Mouse (Mus musculus) forebrain, postnatal 0 days (tissue): ENCODE data around the gene Cbl. TPM values are rescaled to one million over a fixed set of nuclear protein-coding genes. Genes with fewer than 3 reads are reported as not detected.

Experiments used
- ATAC-seq: fragments of 200-750 bp; cut with Nextera tagmentation; 2 replicates; pipeline ENCODE4 v1.8.0; 2017; ENCODE audit warnings: mild to moderate bottlenecking, moderate library complexity
- DNase-seq: peaks from one replicate; pipeline ENCODE4 v3.0.0-alpha.2; 2015
- H3K27ac ChIP-seq: fragments of 300-500 bp; sonication (generic); 2 replicates; pipeline ENCODE4 v1.5.1; 2014; ENCODE audit warnings: low read depth, mild to moderate bottlenecking, antibody characterized with exemption, low read length, moderate library complexity, mixed read lengths
- H3K27me3 ChIP-seq: fragments of 300-500 bp; sonication (generic); 2 replicates; pipeline ENCODE4 v1.6.1; 2014; ENCODE audit warnings: mild to moderate bottlenecking, low read length, mixed read lengths; ENCODE audit not compliant: insufficient read depth
- H3K36me3 ChIP-seq: fragments of 300-500 bp; sonication (generic); 2 replicates; pipeline ENCODE4 v1.6.1; 2014; ENCODE audit warnings: mild to moderate bottlenecking, moderate library complexity; ENCODE audit not compliant: insufficient read depth
- H3K4me1 ChIP-seq: fragments of 300-500 bp; sonication (generic); 2 replicates; pipeline ENCODE4 v1.6.1; 2014; ENCODE audit warnings: antibody characterized with exemption; ENCODE audit not compliant: insufficient read depth
- H3K4me2 ChIP-seq: fragments of 300-500 bp; sonication (generic); 2 replicates; pipeline ENCODE4 v1.6.1; 2014; ENCODE audit warnings: low read depth, mild to moderate bottlenecking, moderate library complexity
- H3K4me3 ChIP-seq: fragments of 300-500 bp; sonication (generic); 2 replicates; pipeline ENCODE4 v1.5.1; 2014; ENCODE audit warnings: low read depth, low read length, mixed read lengths
- H3K9ac ChIP-seq: fragments of 300-500 bp; sonication (generic); 2 replicates; pipeline ENCODE4 v1.6.1; 2014; ENCODE audit warnings: mild to moderate bottlenecking
- H3K9me3 ChIP-seq: fragments of 300-500 bp; sonication (generic); 2 replicates; pipeline ENCODE4 v1.6.1; 2016; ENCODE audit warnings: low read length
- CTCF ChIP-seq: sonication (generic); IDR thresholded peaks from 2 replicates; pipeline ENCODE4 v1.5.1; 2016; ENCODE audit warnings: antibody characterized with exemption, control low read depth, low read depth
- WGBS: fragments of 180-500 bp; shearing (Covaris S2); extraction: QIAGEN DNeasy Blood & Tissue Kit; methylation state at CpG from one replicate; pipeline ENCODE4 v1.1.7; 2014; 5-methylcytosine and 5-hydroxymethylcytosine counted together
- polyA plus RNA-seq: library from polyadenylated mRNA; unstranded; fragments of >200 nt; fragmentation: Nextera tagmentation; extraction: Ambion mirVana; gene quantifications from 2 replicates; pipeline ENCODE4 v1.2.1, GENCODE M21; 2015
- total RNA-seq: library from RNA; depleted of rRNA; stranded (reverse); fragments of >200 nt; gene quantifications from 2 replicates; pipeline ENCODE4 v1.2.3, GENCODE M21; 2014; rRNA removed

Cbl gene
- 16.0 and 24.4 TPM in 2 replicates for total RNA-seq
- polyA plus RNA-seq: 6.8 and 14.4 TPM in 2 replicates

- H3K36me3 ChIP-seq: no peaks in the 10 kb centered on the region
- WGBS: 3% methylated on average over 71 of the region's 76 CpGs
Observed at GRCm38 (mm10) chr9:44233802-44234478, at the start of gene Cbl. Gene Cbl (minus strand): TSS chr9:44234049.

DNA sequence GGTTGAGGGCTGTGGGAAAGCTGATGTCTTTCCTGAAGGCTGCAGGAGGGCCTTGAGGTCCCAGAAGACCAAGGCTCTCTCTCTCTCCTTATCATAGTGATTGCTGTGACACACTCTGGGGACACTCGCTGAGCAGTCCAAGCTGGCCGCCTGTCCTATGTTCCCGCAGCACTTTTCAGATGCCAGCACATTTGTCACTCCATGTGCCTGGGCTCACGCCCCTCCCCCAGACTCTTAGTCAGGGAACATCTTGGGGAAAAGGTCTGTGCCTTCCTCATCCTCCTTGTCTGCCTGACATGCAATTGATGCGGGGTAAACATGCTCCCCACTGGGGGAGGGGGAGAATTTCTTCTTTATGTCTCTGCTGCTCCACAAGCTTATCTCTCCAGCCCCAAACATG is 49.3 kb upstream of the Cbl start:
- H3K4me3 ChIP-seq: no peak overlapping the region
- ATAC-seq: no peak
- no peak for TF ChIP-seq CTCF
- no peak for DNase-seq
- WGBS: 79% methylated on average over 5 of the region's 5 CpGs
- peaks cover 5% of the 10 kb centered on the region; the same call in 1 of the 2 replicates for H3K4me1 ChIP-seq
- no peaks in the 10 kb centered on the region for H3K9me3 ChIP-seq
- H3K27me3 ChIP-seq: no peaks in the 10 kb centered on the region
- no peak overlapping the region for H3K4me2 ChIP-seq
- H3K27ac ChIP-seq: no peak overlapping the region
- peaks cover 42% of the 10 kb centered on the region for H3K36me3 ChIP-seq
- H3K9ac ChIP-seq: no peak overlapping the region

More at GRCm38 (mm10) chr9:44233802-44234478, at the start of gene Cbl:
- DNase-seq: peak; percentile 100
- Histone ChIP-seq H3K27ac (peak within 1 kb of the TSS; percentile 92), H3K4me2 (peak within 1 kb of the TSS; percentile 56), H3K4me3 (peak within 1 kb of the TSS; percentile 91), H3K4me1 (peaks cover 5% of the 10 kb centered on the region; the same call in 1 of the 2 replicates), H3K9ac (peak within 1 kb of the TSS; percentile 92), H3K9me3 (no peaks in the 10 kb centered on the region), H3K27me3 (no peaks in the 10 kb centered on the region)
- ATAC-seq: peak; percentile 95
- peak; percentile 97 for TF ChIP-seq CTCF

DNA sequence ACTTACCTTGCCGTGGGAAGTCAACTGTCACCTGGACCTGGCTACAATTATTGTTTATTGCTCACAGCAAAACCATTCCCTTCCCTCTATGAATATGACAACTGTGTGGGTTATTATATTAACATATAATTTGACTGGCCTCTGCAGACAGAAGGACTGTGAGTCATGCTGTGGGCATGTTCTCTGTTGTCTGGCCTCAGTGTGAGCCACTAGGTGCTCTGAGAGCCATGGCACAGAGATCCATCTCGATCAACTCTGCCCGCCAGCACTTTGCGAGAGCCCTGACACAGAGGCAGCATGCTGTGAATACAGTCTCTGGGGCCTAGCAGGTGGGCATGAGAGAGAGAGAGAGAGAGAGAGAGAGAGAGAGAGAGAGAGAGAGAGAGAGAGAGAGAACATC is 36.1 kb upstream of the Cbl start:
- peaks cover 4% of the 10 kb centered on the region for H3K4me1 ChIP-seq
- H3K36me3 ChIP-seq: peaks cover 19% of the 10 kb centered on the region
- TF ChIP-seq CTCF: no peak
- 92% methylated on average over 4 of the region's 4 CpGs for WGBS
- DNase-seq (no peak), ATAC-seq (no peak)
- no peak overlapping the region for H3K4me2 ChIP-seq
- H3K9ac ChIP-seq: no peak overlapping the region
- H3K4me3 ChIP-seq: no peak overlapping the region
- H3K27ac ChIP-seq: no peak overlapping the region
- no peaks in the 10 kb centered on the region for H3K9me3 ChIP-seq
- no peaks in the 10 kb centered on the region for H3K27me3 ChIP-seq

- peak; percentile 60 for TF ChIP-seq CTCF
- no peaks in the 10 kb centered on the region for H3K9me3 ChIP-seq
- WGBS: 87% methylated on average over 3 of the region's 3 CpGs
- ATAC-seq (no peak), DNase-seq (no peak)
- H3K9ac ChIP-seq: no peak overlapping the region
- no peak overlapping the region for H3K4me2 ChIP-seq
- peaks cover 4% of the 10 kb centered on the region for H3K4me1 ChIP-seq
- H3K36me3 ChIP-seq: peaks cover 10% of the 10 kb centered on the region
- no peak overlapping the region for H3K27ac ChIP-seq
- no peak overlapping the region for H3K4me3 ChIP-seq
- no peaks in the 10 kb centered on the region for H3K27me3 ChIP-seq
Observed at GRCm38 (mm10) chr9:44269077-44269476, 35.2 kb upstream of the Cbl start.

DNA sequence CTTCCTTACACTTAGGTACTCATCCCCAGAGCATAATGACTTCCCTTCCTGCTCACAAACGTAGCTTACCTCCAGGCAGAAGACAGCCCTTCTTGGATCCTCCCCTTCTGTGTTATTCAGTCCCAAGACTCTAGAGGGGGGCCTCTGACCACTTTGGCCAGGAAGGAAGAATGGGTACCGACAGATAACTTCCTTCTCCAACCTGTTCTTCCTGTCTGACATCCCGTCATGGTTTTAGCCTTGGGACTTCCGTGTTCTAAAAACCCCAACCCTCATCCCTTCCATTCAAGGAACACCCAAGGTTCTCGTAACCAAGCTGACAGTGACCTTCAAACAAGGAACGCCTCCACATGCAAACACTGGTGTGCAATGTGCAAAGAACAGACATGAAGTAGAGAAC is 34.6 kb upstream of the Cbl start, which contains the start of gene Nlrx1:
Nlrx1 (minus strand) TSS at position 168 of the 400 bp plus-strand sequence.
- Histone ChIP-seq H3K9ac (peak within 1 kb of the TSS; percentile 59), H3K4me3 (peak within 1 kb of the TSS; percentile 33), H3K4me1 (peaks cover 4% of the 10 kb centered on the region), H3K4me2 (peak within 1 kb of the TSS; percentile 66), H3K27me3 (no peaks in the 10 kb centered on the region), H3K9me3 (no peaks in the 10 kb centered on the region), H3K27ac (peak within 1 kb of the TSS; percentile 76), H3K36me3 (peaks cover 3% of the 10 kb centered on the region; the same call in 1 of the 2 replicates)
- 79% methylated on average over 6 of the region's 6 CpGs for WGBS
- no peak for DNase-seq
- no peak for TF ChIP-seq CTCF
- ATAC-seq: no peak

DNA sequence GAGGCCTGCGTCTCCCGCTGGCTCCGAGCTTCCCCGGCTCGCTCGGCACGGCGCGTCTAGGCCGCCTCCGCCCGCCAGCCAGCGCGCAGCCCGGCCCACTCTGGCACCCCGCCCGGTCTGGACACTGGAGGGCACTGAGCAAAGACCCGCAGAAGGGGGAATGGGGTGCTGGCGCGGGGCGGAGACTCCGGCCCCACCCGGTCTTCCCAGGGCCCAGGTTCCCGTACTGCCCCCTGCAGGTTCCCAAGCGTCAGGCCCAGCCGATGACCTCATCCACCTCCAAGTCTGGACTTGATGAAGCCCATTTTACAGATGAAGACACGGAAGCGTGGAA is 34.1 kb upstream of the Cbl start:
- WGBS: 6% methylated on average over 25 of the region's 28 CpGs
- peak; percentile 74 for ATAC-seq
- peak; percentile 77 for DNase-seq

GRCm38 (mm10) chr9:44267319-44268026 is 33.6 kb upstream of the Cbl start:
- H3K9ac ChIP-seq: peak overlapping the region; percentile 59
- H3K4me2 ChIP-seq: peak overlapping the region; percentile 66
- H3K36me3 ChIP-seq: no peaks in the 10 kb centered on the region
- peaks cover 4% of the 10 kb centered on the region for H3K4me1 ChIP-seq
- peak; percentile 30; the same call in 1 of the 2 replicates for TF ChIP-seq CTCF
- peak overlapping the region; percentile 76 for H3K27ac ChIP-seq
- peak overlapping the region; percentile 33 for H3K4me3 ChIP-seq
- ATAC-seq (peak; percentile 29), DNase-seq (no peak)
- H3K27me3 ChIP-seq: no peaks in the 10 kb centered on the region
- H3K9me3 ChIP-seq: no peaks in the 10 kb centered on the region
- 5% methylated on average over 21 of the region's 23 CpGs for WGBS

More for the DNA sequence above, 34.1 kb upstream of the Cbl start:
- Histone ChIP-seq H3K27ac (peak overlapping the region; percentile 76), H3K27me3 (no peaks in the 10 kb centered on the region), H3K36me3 (no peaks in the 10 kb centered on the region), H3K4me1 (peaks cover 4% of the 10 kb centered on the region), H3K4me2 (peak overlapping the region; percentile 66), H3K9me3 (no peaks in the 10 kb centered on the region), H3K4me3 (peak overlapping the region; percentile 33), H3K9ac (peak overlapping the region; percentile 59)
- peak; percentile 62 for TF ChIP-seq CTCF
